31 mouse cellular contexts compared by ENCODE assay signal in genomic region chr13:99022036-99022435, GRCm38 (mm10). TPM values are rescaled to one million over a fixed set of nuclear protein-coding genes. Genes with fewer than 3 reads are reported as not detected.
DNase-seq lines count a peak whose midpoint lies in the region; ATAC-seq and TF ChIP-seq lines count a peak whose summit lies in the region.
"Had no signal": no experiment of that assay in that cellular context is flagged by ENCODE, and none has a peak within 500 bp of the region (broad histone marks: within the 10 kb centered on the region; RNA-seq: fewer than 3 reads in every experiment).

No protein-coding gene starts in this region.

- H3K4me3 ChIP-seq in hindbrain, embryonic 13.5 days, result no peak overlapping the region
- no peak overlapping the region for H3K4me3 ChIP-seq in hindbrain, embryonic 10.5 days
- H3K4me3 ChIP-seq in midbrain, embryonic 14.5 days (replicated peaks; ENCODE audit: low read depth, low read length), result no peak overlapping the region
- no peak overlapping the region for H3K4me3 ChIP-seq in midbrain, embryonic 10.5 days
- no peak overlapping the region for H3K4me3 ChIP-seq in midbrain, embryonic 15.5 days
- H3K4me3 ChIP-seq in intestine, postnatal 0 days (ENCODE audit: low read depth, low read length), result no peak overlapping the region
- H3K4me3 ChIP-seq: erythroblast, embryonic 14.5 days; forebrain, embryonic 12.5 days; heart, adult 2 months; limb, embryonic 10.5 days; limb, embryonic 15.5 days; liver, embryonic 13.5 days; megakaryocyte, embryonic 14.5 days had no signal

- H3K9ac ChIP-seq in hindbrain, embryonic 13.5 days, result no peak overlapping the region
- H3K9ac ChIP-seq in midbrain, embryonic 14.5 days (replicated peaks; ENCODE audit: low read length), result no peak overlapping the region
- no peak overlapping the region for H3K9ac ChIP-seq in midbrain, embryonic 15.5 days
- no peak overlapping the region for H3K9ac ChIP-seq in intestine, postnatal 0 days (ENCODE audit: low read depth, low read length)
- H3K9ac ChIP-seq: forebrain, embryonic 12.5 days; limb, embryonic 15.5 days; liver, embryonic 13.5 days had no signal

- no peak for TF ChIP-seq CTCF in intestine, postnatal 0 days (IDR thresholded peaks at IDR 0.05; ENCODE audit: low read depth)

- DNase-seq in hindbrain, embryonic 10.5 days (ENCODE audit: low spot score), result no peak
- peak; percentile 46 for DNase-seq in midbrain, embryonic 14.5 days
- no peak for DNase-seq in midbrain, embryonic 10.5 days (ENCODE audit: low spot score)
- no peak for DNase-seq in urinary bladder, postnatal 25 days (ENCODE audit: low spot score)
- DNase-seq: adrenal gland, postnatal 25 days; B cell, adult 2 months; cerebellum, adult 18-20 months; cerebellum, postnatal 14 days; gastrocnemius, postnatal 25 days; heart, adult 2 months; kidney, adult 11 months; kidney, postnatal 14 days; layer of hippocampus, adult 9-11 months; liver, embryonic 13.5 days; lung, adult 18-20 months; lung, postnatal 4 days had no signal

- no peaks in the 10 kb centered on the region for H3K27me3 ChIP-seq in hindbrain, embryonic 13.5 days
- H3K27me3 ChIP-seq in hindbrain, embryonic 10.5 days (ENCODE audit: insufficient read depth, poor library complexity, severe bottlenecking), result no peaks in the 10 kb centered on the region
- H3K27me3 ChIP-seq in midbrain, embryonic 14.5 days (ENCODE audit: control insufficient read depth, insufficient read depth, low read length), result no peaks in the 10 kb centered on the region
- no peaks in the 10 kb centered on the region; the same call in 1 of the 2 replicates for H3K27me3 ChIP-seq in midbrain, embryonic 10.5 days (ENCODE audit: low read depth, poor library complexity, severe bottlenecking)
- no peaks in the 10 kb centered on the region for H3K27me3 ChIP-seq in midbrain, embryonic 15.5 days (replicated peaks)
- no peaks in the 10 kb centered on the region for H3K27me3 ChIP-seq in intestine, postnatal 0 days (replicated peaks; ENCODE audit: control insufficient read depth, insufficient read depth, low read length)
- H3K27me3 ChIP-seq: forebrain, embryonic 12.5 days; limb, embryonic 15.5 days; liver, embryonic 13.5 days; megakaryocyte, embryonic 14.5 days had no signal

- H3K4me1 ChIP-seq in hindbrain, embryonic 13.5 days (replicated peaks), result peaks cover 23% of the 10 kb centered on the region
- H3K4me1 ChIP-seq in hindbrain, embryonic 10.5 days (replicated peaks), result peaks cover 9% of the 10 kb centered on the region
- peaks cover 7% of the 10 kb centered on the region; the same call in 1 of the 2 replicates for H3K4me1 ChIP-seq in midbrain, embryonic 14.5 days (ENCODE audit: control insufficient read depth, insufficient read depth, low read length)
- peaks cover 11% of the 10 kb centered on the region for H3K4me1 ChIP-seq in midbrain, embryonic 10.5 days
- peaks cover 8% of the 10 kb centered on the region for H3K4me1 ChIP-seq in midbrain, embryonic 15.5 days
- no peaks in the 10 kb centered on the region for H3K4me1 ChIP-seq in intestine, postnatal 0 days (replicated peaks; ENCODE audit: control insufficient read depth, insufficient read depth, low read length)

- ATAC-seq in hindbrain, embryonic 13.5 days (ENCODE audit: low FRiP score), result no peak
- ATAC-seq in midbrain, embryonic 14.5 days (ENCODE audit: low FRiP score, low TSS enrichment), result no peak; the same call in 1 of the 2 replicates
- peak; percentile 53; the same call in 1 of the 2 replicates for ATAC-seq in midbrain, embryonic 15.5 days (replicated peaks)
- no peak for ATAC-seq in intestine, postnatal 0 days
- ATAC-seq: lung, postnatal 0 days had no signal

- 63% methylated on average over 7 of the region's 7 CpGs for WGBS in hindbrain, embryonic 13.5 days
- 90% methylated on average over 7 of the region's 7 CpGs for WGBS in hindbrain, embryonic 10.5 days
- 58% methylated on average over 7 of the region's 7 CpGs for WGBS in midbrain, embryonic 14.5 days
- 88% methylated on average over 7 of the region's 7 CpGs for WGBS in midbrain, embryonic 10.5 days
- 51% methylated on average over 7 of the region's 7 CpGs for WGBS in midbrain, embryonic 15.5 days
- 82% methylated on average over 7 of the region's 7 CpGs for WGBS in intestine, postnatal 0 days

- H3K4me2 ChIP-seq in hindbrain, embryonic 13.5 days, result no peak overlapping the region
- no peak overlapping the region for H3K4me2 ChIP-seq in midbrain, embryonic 14.5 days (ENCODE audit: low read length)
- H3K4me2 ChIP-seq in midbrain, embryonic 15.5 days, result no peak overlapping the region
- no peak overlapping the region for H3K4me2 ChIP-seq in intestine, postnatal 0 days (replicated peaks; ENCODE audit: low read depth)
- H3K4me2 ChIP-seq: forebrain, embryonic 12.5 days; limb, embryonic 15.5 days; liver, embryonic 13.5 days had no signal

- no peaks in the 10 kb centered on the region for H3K9me3 ChIP-seq in hindbrain, embryonic 13.5 days
- H3K9me3 ChIP-seq in hindbrain, embryonic 10.5 days, result no peaks in the 10 kb centered on the region
- H3K9me3 ChIP-seq in midbrain, embryonic 14.5 days (ENCODE audit: control insufficient read depth, low read length), result no peaks in the 10 kb centered on the region
- no peaks in the 10 kb centered on the region for H3K9me3 ChIP-seq in midbrain, embryonic 10.5 days (replicated peaks)
- no peaks in the 10 kb centered on the region for H3K9me3 ChIP-seq in midbrain, embryonic 15.5 days
- H3K9me3 ChIP-seq in intestine, postnatal 0 days (ENCODE audit: control insufficient read depth), result no peaks in the 10 kb centered on the region
- H3K9me3 ChIP-seq: forebrain, embryonic 12.5 days; limb, embryonic 10.5 days; limb, embryonic 15.5 days; liver, embryonic 13.5 days had no signal

- H3K36me3 ChIP-seq in hindbrain, embryonic 13.5 days, result no peaks in the 10 kb centered on the region
- no peaks in the 10 kb centered on the region for H3K36me3 ChIP-seq in hindbrain, embryonic 10.5 days
- no peaks in the 10 kb centered on the region for H3K36me3 ChIP-seq in midbrain, embryonic 14.5 days (ENCODE audit: control insufficient read depth, insufficient read depth, low read length)
- no peaks in the 10 kb centered on the region for H3K36me3 ChIP-seq in midbrain, embryonic 10.5 days
- no peaks in the 10 kb centered on the region for H3K36me3 ChIP-seq in midbrain, embryonic 15.5 days (replicated peaks)
- no peaks in the 10 kb centered on the region for H3K36me3 ChIP-seq in intestine, postnatal 0 days (ENCODE audit: control insufficient read depth, insufficient read depth)
- H3K36me3 ChIP-seq: forebrain, embryonic 12.5 days; limb, embryonic 10.5 days; limb, embryonic 15.5 days; liver, embryonic 13.5 days had no signal

- peak overlapping the region; percentile 49 for H3K27ac ChIP-seq in hindbrain, embryonic 13.5 days
- H3K27ac ChIP-seq in hindbrain, embryonic 10.5 days, result no peak overlapping the region
- H3K27ac ChIP-seq in midbrain, embryonic 14.5 days (replicated peaks; ENCODE audit: low read depth, low read length), result peak overlapping the region; percentile 53
- H3K27ac ChIP-seq in midbrain, embryonic 10.5 days (replicated peaks), result no peak overlapping the region
- peak overlapping the region; percentile 51 for H3K27ac ChIP-seq in midbrain, embryonic 15.5 days
- H3K27ac ChIP-seq in intestine, postnatal 0 days (ENCODE audit: low read depth, low read length), result no peak overlapping the region
- H3K27ac ChIP-seq: forebrain, embryonic 12.5 days; heart, adult 2 months; limb, embryonic 10.5 days; limb, embryonic 15.5 days had no signal

RNA-seq across cellular contexts. Expression of gene 1700024P04Rik, which starts 37.7 kb away (rescaled TPM):
- polyA plus RNA-seq in hindbrain, embryonic 13.5 days (2015; fragmentation: Nextera tagmentation; extraction: Ambion mirVana), result not detected in 2 replicates
- polyA plus RNA-seq in hindbrain, embryonic 10.5 days (2016; fragmentation: Nextera tagmentation; extraction: Ambion mirVana), result not detected in 2 replicates
- polyA plus RNA-seq in midbrain, embryonic 14.5 days (2014; fragmentation: Nextera tagmentation; extraction: Ambion mirVana), result not detected in 2 replicates
- not detected in 2 replicates for polyA plus RNA-seq in midbrain, embryonic 10.5 days (2016; fragmentation: Nextera tagmentation; extraction: Ambion mirVana)
- not detected in 2 replicates for polyA plus RNA-seq in midbrain, embryonic 15.5 days (2015; fragmentation: Nextera tagmentation; extraction: Ambion mirVana)
- polyA plus RNA-seq in intestine, postnatal 0 days (2015; fragmentation: Nextera tagmentation; extraction: Ambion mirVana), result not detected in 2 replicates
- polyA plus RNA-seq: cortical plate, adult 2 months; embryonic facial prominence, embryonic 14.5 days; erythroblast, embryonic 14.5 days; forebrain, embryonic 12.5 days; heart, adult 2 months; heart, embryonic 14.5 days; kidney, embryonic 14.5 days; limb, embryonic 10.5 days; limb, embryonic 15.5 days; liver, embryonic 13.5 days; lung, postnatal 0 days; neural tube, embryonic 11.5 days; urinary bladder, adult 2 months had no signal

Comparison
In these comparisons a context has a peak if more than half of its experiments do, and no peak if none do; other contexts are left out.
1. H3K27ac ChIP-seq: peak in hindbrain, embryonic 13.5 days (single experiment), midbrain, embryonic 14.5 days (single experiment) and midbrain, embryonic 15.5 days (single experiment); none in hindbrain, embryonic 10.5 days (single experiment), midbrain, embryonic 10.5 days (single experiment) and intestine, postnatal 0 days (single experiment).